Mouse (Mus musculus) hindbrain, embryonic 15.5 days (tissue): ENCODE data around the gene AC134908.4. TPM values are rescaled to one million over a fixed set of nuclear protein-coding genes. Genes with fewer than 3 reads are reported as not detected.

Experiments used
- ATAC-seq: fragments of 200-750 bp; cut with Nextera tagmentation; 2 replicates; pipeline ENCODE4 v1.8.0; 2017; ENCODE audit warnings: low read depth, moderate number of reproducible peaks, moderate TSS enrichment; ENCODE audit not compliant: low FRiP score
- H3K27ac ChIP-seq: fragments of 300-500 bp; sonication (generic); replicated peaks from 2 replicates; pipeline ENCODE4 v1.5.1; 2015; ENCODE audit warnings: mild to moderate bottlenecking, inconsistent platforms
- H3K27me3 ChIP-seq: fragments of 300-500 bp; sonication (generic); 2 replicates; pipeline ENCODE4 v1.6.1; 2015; ENCODE audit warnings: control low read depth, inconsistent platforms
- H3K36me3 ChIP-seq: fragments of 300-500 bp; sonication (generic); 2 replicates; pipeline ENCODE4 v1.6.1; 2015; ENCODE audit warnings: control low read depth, inconsistent platforms
- H3K4me1 ChIP-seq: fragments of 300-500 bp; sonication (generic); replicated peaks from 2 replicates; pipeline ENCODE4 v1.6.1; 2015; ENCODE audit warnings: control low read depth, inconsistent platforms
- H3K4me2 ChIP-seq: fragments of 300-500 bp; sonication (generic); 2 replicates; pipeline ENCODE4 v1.6.1; 2015; ENCODE audit warnings: moderate library complexity, mild to moderate bottlenecking, inconsistent platforms
- H3K4me3 ChIP-seq: fragments of 300-500 bp; sonication (generic); 2 replicates; pipeline ENCODE4 v1.5.1; 2015; ENCODE audit warnings: mild to moderate bottlenecking, inconsistent platforms
- H3K9ac ChIP-seq: fragments of 300-500 bp; sonication (generic); 2 replicates; pipeline ENCODE4 v1.6.1; 2015; ENCODE audit warnings: inconsistent platforms
- H3K9me3 ChIP-seq: fragments of 300-500 bp; sonication (generic); 2 replicates; pipeline ENCODE4 v1.6.1; 2016; ENCODE audit warnings: control low read depth, inconsistent platforms
- WGBS: fragments of 180-500 bp; shearing (Covaris S2); methylation state at CpG from one replicate; pipeline ENCODE4 v1.1.7; 2015; 5-methylcytosine and 5-hydroxymethylcytosine counted together
- polyA plus RNA-seq: library from polyadenylated mRNA; unstranded; fragments of >200 nt; fragmentation: Nextera tagmentation; extraction: Ambion mirVana; gene quantifications from 2 replicates; pipeline ENCODE4 v1.2.1, GENCODE M21; 2015

AC134908.4 gene
- polyA plus RNA-seq, 1 experiment from 2014 or later, result not detected

DNA sequence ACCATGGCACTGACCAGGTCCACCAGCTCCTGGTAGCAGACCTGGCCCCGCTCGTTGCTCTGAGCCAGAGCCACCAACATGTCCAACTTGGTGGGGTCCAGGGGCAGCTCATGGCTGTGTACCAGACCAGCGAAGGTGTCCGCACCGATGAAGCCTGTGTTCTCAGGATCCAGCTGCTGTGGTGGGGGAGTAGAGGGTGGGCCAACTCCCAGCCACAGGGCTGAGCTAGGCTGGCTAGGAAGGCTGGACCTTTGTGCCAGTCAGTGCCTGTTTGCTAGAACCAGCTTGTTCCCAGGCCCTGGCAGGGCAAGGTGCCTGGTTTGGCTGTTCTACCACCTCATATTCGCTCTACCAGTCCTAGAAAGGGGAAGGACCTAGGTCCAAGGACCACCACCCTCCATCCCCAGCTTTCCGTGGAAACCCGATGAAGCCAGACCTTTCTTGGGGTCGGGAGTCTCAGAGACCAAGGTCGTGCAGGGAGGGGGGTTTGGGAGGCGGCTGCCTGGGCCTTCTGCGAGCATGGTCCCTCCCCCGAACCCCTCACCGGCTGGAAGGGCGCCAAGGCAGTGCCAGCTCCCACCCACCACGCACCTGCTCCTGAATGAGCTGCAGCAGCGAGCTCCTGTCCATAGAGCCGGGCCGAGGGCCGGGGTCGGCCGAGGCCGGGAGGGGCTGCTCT is 41.1 kb upstream of the AC134908.4 start:
- peak overlapping the region; percentile 75 for H3K9ac ChIP-seq
- no peaks in the 10 kb centered on the region for H3K27me3 ChIP-seq
- WGBS, result 19% methylated on average over 23 of the region's 23 CpGs
- peaks cover 27% of the 10 kb centered on the region for H3K36me3 ChIP-seq
- peaks cover 57% of the 10 kb centered on the region for H3K4me1 ChIP-seq
- no peaks in the 10 kb centered on the region for H3K9me3 ChIP-seq
- H3K4me2 ChIP-seq, result peak overlapping the region; percentile 83
- ATAC-seq, result no peak
- peak overlapping the region; percentile 88 for H3K27ac ChIP-seq
- peak overlapping the region; percentile 57 for H3K4me3 ChIP-seq

DNA sequence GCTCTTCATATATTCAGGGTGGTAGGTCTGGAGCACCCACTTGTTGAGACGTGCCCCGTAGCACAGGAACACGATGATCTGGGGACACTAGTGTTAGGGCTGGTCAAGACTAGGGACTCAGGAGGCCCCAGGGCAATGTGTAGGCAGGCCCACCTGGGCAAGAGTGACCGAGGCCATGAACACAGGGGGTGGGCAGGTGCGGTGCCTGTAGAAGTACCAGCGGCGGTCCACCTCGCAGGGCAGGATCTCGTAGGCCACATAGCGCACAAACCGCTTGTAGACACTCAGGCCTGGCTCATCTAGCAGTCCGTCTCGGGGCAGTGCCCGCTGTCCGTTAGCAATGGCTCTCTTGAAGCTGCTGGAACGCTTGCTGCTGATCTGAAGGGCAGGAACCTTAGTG is 40.4 kb upstream of the AC134908.4 start:
- H3K4me3 ChIP-seq, result peak overlapping the region; percentile 57
- no peaks in the 10 kb centered on the region for H3K27me3 ChIP-seq
- H3K4me2 ChIP-seq, result peak overlapping the region; percentile 83
- WGBS, result 94% methylated on average over 16 of the region's 16 CpGs
- no peak overlapping the region for H3K27ac ChIP-seq
- H3K9ac ChIP-seq, result peak overlapping the region; percentile 75; the same call in 1 of the 2 replicates
- H3K36me3 ChIP-seq, result peaks cover 27% of the 10 kb centered on the region
- ATAC-seq, result no peak
- H3K9me3 ChIP-seq, result no peaks in the 10 kb centered on the region
- peaks cover 65% of the 10 kb centered on the region for H3K4me1 ChIP-seq

DNA sequence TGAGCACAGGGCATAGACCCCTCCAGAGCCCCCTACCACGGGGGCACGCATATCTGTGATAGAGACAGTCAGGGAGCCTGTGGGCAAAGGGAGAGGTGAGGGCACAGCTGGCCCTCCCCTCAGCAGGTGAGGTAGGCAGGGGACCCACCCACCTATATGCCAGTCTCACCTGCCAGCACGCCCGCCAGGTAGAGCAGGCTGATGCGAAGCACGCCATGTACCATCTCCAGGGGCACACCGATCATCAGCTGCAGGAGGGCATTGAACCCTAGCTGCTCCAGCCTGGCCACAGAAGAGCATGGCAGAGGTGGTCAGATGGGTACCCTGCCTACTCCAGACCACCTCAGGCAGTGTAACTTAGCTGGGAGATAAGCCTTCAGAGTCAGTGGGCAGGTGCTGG is 39.8 kb upstream of the AC134908.4 start:
- Histone ChIP-seq H3K27ac (no peak overlapping the region), H3K36me3 (peaks cover 27% of the 10 kb centered on the region), H3K4me2 (peak overlapping the region; percentile 92), H3K9me3 (no peaks in the 10 kb centered on the region), H3K4me1 (peaks cover 70% of the 10 kb centered on the region), H3K9ac (0 out of 2 replicates have a peak overlapping the region, but pooled peaks have one; percentile 70), H3K4me3 (no peak overlapping the region; the same call in 1 of the 2 replicates), H3K27me3 (no peaks in the 10 kb centered on the region)
- whole genome bisulfite sequencing, result 97% methylated on average over 7 of the region's 7 CpGs
- no peak for ATAC-seq

DNA sequence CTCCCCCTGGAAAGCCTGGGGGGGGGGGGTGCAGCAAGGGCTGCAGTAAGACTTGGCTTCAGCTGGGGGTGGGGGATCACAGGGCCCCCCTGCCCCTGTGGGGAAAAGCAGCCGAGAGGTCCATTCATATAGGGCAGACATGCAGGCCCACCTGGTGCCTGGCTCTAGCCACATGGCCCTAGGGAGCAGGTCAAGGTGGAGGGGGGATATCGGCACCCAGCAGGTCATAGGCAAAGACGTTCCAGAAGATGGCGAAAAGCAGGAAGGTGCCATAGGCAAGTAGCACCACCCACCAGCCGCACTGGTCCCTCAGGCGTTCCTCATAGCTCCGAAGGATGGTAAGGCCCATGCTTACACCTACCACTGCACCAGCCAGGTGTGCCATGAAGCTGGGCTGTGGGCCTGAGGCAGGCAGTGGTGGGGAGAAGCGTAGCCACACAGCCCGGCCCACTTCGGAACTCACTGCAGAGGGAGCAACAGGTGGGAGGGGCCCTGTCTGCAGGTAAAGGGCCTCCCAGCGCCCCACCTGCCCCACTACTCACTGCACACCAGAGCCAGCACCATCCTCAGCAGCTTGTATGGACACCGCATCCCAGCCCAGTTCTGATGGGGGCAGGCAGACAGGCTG is 39.2 kb upstream of the AC134908.4 start:
- Histone ChIP-seq H3K36me3 (peaks cover 25% of the 10 kb centered on the region), H3K4me2 (peak overlapping the region; percentile 92), H3K27ac (peak overlapping the region; percentile 98), H3K27me3 (no peaks in the 10 kb centered on the region), H3K9me3 (no peaks in the 10 kb centered on the region), H3K4me3 (peak overlapping the region; percentile 57), H3K9ac (peak overlapping the region; percentile 70), H3K4me1 (peaks cover 76% of the 10 kb centered on the region)
- 92% methylated on average over 11 of the region's 12 CpGs for WGBS
- no peak for ATAC-seq

DNA sequence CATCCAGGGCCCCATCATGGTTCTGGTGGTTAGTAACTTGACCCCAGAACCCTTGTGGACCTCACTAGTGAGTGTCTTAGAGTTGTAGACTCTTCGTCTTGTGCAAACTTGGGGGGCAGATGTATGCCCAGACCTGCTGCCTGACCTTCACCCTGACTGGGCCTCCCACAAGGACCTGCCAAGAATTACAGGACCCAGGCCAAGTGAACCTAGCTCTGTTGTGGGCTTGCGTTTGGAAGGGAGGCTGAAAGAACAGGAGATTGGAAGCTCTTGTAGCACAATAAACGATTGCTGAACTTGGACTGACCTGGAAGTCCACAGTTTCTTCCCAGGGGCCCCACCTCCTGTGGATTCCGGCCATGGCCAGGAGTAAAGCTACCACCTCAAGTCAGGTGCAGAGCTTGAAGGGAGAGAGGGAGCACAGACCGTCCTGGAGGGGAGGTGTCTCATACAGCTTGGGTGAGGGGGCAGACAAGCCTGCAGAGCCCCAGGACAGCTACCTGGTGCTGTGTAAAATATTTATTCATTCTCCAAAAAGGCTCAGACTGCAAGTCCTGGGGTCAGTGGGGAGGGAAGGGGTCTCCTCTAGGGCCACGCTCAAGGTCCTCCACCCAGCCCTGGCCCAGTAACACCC is 38.6 kb upstream of the AC134908.4 start:
- peak overlapping the region; percentile 57 for H3K4me3 ChIP-seq
- H3K27ac ChIP-seq, result peak overlapping the region; percentile 98
- peak overlapping the region; percentile 70 for H3K9ac ChIP-seq
- peak overlapping the region; percentile 92 for H3K4me2 ChIP-seq
- no peak for ATAC-seq
- WGBS, result 50% methylated on average over 6 of the region's 6 CpGs
- H3K36me3 ChIP-seq, result peaks cover 19% of the 10 kb centered on the region
- peaks cover 82% of the 10 kb centered on the region for H3K4me1 ChIP-seq
- no peaks in the 10 kb centered on the region for H3K9me3 ChIP-seq
- no peaks in the 10 kb centered on the region for H3K27me3 ChIP-seq

DNA sequence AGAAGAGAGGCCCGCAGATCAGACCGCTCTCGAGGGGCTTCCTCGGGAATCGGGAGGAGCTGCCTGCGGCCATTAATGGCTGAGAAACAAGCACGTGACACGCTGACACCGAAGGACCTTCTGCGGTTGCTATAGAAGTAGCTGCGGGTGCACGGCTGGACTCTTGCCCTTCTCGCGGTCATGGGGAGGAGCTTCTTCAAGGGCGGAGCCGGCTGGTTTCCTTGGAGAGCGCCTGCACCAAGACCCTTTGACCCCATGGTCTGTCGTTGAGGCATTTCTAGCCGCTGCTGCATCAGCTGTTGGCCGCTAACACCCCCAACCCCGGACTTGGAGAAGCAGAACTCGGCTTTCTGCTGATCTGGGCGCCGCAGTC is 37.8 kb upstream of the AC134908.4 start, which contains the start of gene Stub1:
Gene Stub1 (minus strand): TSS at position 114 of the 373 bp plus-strand sequence.
- Histone ChIP-seq H3K9ac (peak within 1 kb of the TSS; percentile 70), H3K27ac (peak within 1 kb of the TSS; percentile 98), H3K4me2 (peak within 1 kb of the TSS; percentile 92), H3K4me3 (peak within 1 kb of the TSS; percentile 57), H3K36me3 (peaks cover 16% of the 10 kb centered on the region), H3K4me1 (peaks cover 85% of the 10 kb centered on the region), H3K27me3 (no peaks in the 10 kb centered on the region), H3K9me3 (no peaks in the 10 kb centered on the region)
- WGBS, result under 1% methylated on average over 24 of the region's 24 CpGs
- ATAC-seq, result no peak; the same call in none of the 2 replicates

DNA sequence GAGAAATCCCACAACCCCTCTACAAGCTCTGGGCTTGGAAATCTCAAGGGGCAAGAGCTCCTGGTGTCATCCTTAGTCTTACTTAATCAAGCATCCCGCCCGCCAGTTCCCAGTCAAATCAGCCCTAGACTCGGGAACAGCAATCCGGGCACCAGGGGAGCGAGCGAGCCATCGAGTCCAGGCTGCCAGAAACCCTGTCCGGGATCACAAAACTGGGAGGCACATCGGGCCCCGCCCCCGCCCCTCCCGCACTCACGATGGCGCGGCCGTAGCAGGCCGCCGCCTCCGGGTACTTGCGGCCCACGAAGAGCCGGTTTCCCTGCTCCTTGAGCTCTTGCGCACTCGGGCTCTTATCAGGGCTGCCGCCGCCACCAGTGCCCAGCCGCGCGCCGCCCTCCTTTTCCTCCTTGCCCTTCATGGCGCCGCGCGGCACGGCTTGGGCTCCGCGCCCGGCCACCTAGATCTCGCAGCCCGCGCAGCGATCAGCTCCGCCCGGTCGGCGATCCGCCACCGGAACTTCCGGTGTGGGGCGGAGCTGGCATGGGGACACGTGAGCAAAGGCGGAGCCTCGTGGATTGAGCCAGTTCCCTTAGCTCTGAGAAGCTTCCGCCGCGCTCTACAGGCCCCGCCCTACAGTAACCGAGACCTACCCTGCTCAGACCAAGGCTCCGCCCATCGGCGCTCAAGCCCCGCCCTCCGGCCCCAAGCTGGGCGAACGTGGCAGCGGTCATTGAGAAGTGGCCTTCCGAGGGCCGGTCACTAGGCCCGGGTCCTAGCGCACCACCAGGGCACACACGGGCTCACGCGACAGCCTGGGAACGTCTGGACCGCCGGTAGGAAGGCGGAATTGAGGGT is 37.2 kb upstream of the AC134908.4 start:
- peaks cover 85% of the 10 kb centered on the region for H3K4me1 ChIP-seq
- under 1% methylated on average over 72 of the region's 77 CpGs for WGBS
- H3K9ac ChIP-seq, result peak overlapping the region; percentile 70
- peak overlapping the region; percentile 57 for H3K4me3 ChIP-seq
- peak; percentile 92 for ATAC-seq
- H3K27ac ChIP-seq, result peak overlapping the region; percentile 98
- peak overlapping the region; percentile 92 for H3K4me2 ChIP-seq
- no peaks in the 10 kb centered on the region for H3K27me3 ChIP-seq
- peaks cover 16% of the 10 kb centered on the region for H3K36me3 ChIP-seq
- H3K9me3 ChIP-seq, result no peaks in the 10 kb centered on the region

DNA sequence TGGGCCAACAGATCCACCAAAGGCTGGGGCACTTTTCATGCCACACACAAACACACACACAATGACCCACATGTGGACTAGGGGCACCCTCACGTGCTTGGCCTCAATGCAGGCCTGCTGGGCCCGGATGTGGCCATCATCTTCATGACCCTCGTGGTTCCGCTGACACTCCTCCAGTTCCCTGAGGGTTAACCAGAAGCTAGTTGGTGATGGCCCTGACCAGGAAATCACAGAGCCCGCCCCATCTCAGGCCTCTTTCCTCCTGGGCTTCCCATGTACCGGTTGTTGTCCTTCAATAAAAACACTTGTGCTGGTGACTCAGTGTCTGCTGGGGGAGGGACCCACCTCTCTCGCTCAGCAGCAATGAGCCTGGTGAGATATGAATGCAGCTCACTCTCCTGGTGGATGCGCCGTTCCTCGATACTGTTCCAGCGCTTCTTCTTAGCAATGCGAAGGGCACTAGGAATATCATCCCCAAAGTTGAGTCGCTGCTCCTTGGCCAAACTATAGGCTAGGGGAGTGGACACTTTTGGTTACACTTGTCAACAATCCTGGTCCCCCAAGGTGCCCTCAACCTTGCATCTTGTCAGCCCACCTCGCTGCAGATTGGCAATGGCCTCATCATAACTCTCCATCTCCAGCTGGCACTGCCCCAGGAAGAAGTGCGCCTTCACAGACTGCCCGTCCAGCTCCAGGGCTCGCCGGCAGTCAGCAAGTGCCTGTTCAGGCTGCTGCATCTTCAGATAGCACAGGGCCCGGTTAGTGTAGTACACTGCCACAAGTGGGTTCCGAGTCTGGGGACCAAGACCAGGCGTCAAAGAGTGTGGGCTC is 36.2 kb upstream of the AC134908.4 start:
- Histone ChIP-seq H3K4me1 (peaks cover 85% of the 10 kb centered on the region), H3K27ac (peak overlapping the region; percentile 98), H3K9me3 (no peaks in the 10 kb centered on the region), H3K9ac (peak overlapping the region; percentile 70), H3K4me3 (peak overlapping the region; percentile 57), H3K27me3 (no peaks in the 10 kb centered on the region), H3K4me2 (peak overlapping the region; percentile 92), H3K36me3 (peaks cover 26% of the 10 kb centered on the region)
- 63% methylated on average over 21 of the region's 21 CpGs for WGBS
- no peak for ATAC-seq

DNA sequence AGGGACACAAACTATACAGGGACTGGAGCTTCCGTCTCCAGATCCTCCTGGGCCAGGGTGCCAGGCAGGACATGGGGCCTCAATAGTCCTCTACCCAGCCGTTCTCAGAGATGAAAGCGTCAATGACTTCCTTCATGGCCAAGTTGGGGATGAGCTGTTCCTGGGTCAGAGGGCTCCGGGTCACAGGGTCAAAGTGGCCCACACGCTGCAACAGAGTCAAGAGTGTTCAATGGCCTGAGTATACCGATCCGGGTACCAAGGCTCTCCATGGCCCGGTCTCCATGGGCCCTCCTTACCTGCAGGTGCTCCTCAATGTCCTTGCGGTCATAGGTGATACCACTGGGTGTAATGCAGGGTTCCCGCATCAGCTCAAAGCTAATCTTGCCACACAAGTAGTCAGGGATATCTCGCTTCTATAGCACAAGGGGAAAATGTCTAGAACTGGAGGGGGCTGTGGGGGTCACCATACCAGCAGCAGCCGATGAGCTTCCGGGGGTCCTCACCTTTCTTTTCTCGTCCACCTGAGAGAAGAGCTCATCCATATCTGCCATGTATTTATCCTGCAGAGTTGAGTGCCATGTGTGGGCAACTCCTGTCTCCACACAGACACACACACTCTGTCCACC is 35.5 kb upstream of the AC134908.4 start:
- no peaks in the 10 kb centered on the region for H3K27me3 ChIP-seq
- no peak for ATAC-seq
- WGBS, result 88% methylated on average over 14 of the region's 14 CpGs
- 0 out of 2 replicates have a peak overlapping the region, but pooled peaks have one; percentile 70 for H3K9ac ChIP-seq
- peak overlapping the region; percentile 92 for H3K4me2 ChIP-seq
- no peaks in the 10 kb centered on the region for H3K9me3 ChIP-seq
- H3K4me3 ChIP-seq, result peak overlapping the region; percentile 57; the same call in 1 of the 2 replicates
- H3K27ac ChIP-seq, result no peak overlapping the region
- H3K4me1 ChIP-seq, result peaks cover 84% of the 10 kb centered on the region
- peaks cover 28% of the 10 kb centered on the region for H3K36me3 ChIP-seq

DNA sequence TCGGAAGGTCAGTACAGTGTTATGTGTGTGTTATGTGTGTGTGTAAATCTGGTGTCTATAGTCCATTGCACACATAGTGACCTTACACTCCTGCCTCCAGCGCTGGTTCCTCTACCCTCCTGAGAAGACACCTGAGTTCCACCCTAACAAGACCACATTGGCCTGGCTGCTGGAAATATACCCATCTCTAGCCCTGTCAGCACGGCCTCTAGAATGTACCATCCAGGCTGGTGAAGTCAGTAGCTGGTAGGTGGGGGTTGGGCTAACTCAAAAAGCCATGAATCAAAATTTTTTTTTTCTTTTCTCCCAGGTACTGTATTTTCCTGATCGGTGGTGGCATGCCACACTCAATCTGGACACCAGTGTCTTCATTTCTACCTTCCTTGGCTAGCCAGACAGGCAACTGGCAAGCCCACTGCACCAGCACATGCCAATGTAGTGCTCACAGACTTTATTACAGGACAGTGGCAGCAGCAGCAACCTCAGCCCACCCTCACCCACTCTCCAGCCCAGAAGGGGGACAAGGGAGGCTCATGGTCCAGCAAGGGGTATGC is 34.8 kb upstream of the AC134908.4 start:
- ATAC-seq, result no peak
- H3K27ac ChIP-seq, result no peak overlapping the region

More for the DNA sequence above, 34.8 kb upstream of the AC134908.4 start:
- Histone ChIP-seq H3K9me3 (no peaks in the 10 kb centered on the region), H3K36me3 (peaks cover 28% of the 10 kb centered on the region), H3K4me1 (peaks cover 84% of the 10 kb centered on the region), H3K4me3 (peak overlapping the region; percentile 69), H3K9ac (no peak overlapping the region), H3K4me2 (peak overlapping the region; percentile 92), H3K27me3 (no peaks in the 10 kb centered on the region)
- WGBS, result 87% methylated on average over 4 of the region's 4 CpGs
